Mouse (Mus musculus): ENCODE data around the gene Sult5a1.

Gene Sult5a1

GRCm38 (mm10) chr8:123100288-123100687 lies 57.8 kb downstream of the Sult5a1 start:
- peak; percentile 15 to 32 for DNase-seq

GRCm38 (mm10) chr8:123097786-123098584 lies 60.1 kb downstream of the Sult5a1 start:
- DNase-seq, result peak in 1 of 2 experiments; percentile 42

- DNase-seq, result no peak
These were observed 60.9 kb downstream of the Sult5a1 start for GRCm38 (mm10) chr8:123097216-123097615.
